Mouse (Mus musculus) myocyte (in vitro differentiated cells): ENCODE results near the gene Arrb1. TPM values are rescaled to one million over a fixed set of nuclear protein-coding genes. Genes with fewer than 3 reads are reported as not detected.

Source experiments
- H3K27me3 ChIP-seq: one replicate; pipeline ENCODE4 v1.6.1; 2011; ENCODE audit not compliant: control insufficient read depth, insufficient read depth, insufficient read length
- H3K36me3 ChIP-seq: one replicate; pipeline ENCODE4 v1.6.1; 2011; ENCODE audit not compliant: control insufficient read depth, insufficient read depth
- H3K4me2 ChIP-seq: one replicate; pipeline ENCODE4 v1.6.1; 2011; ENCODE audit warnings: low read depth, control low read depth
- H3K4me3 ChIP-seq: one replicate; pipeline ENCODE4 v1.5.1; 2011; ENCODE audit warnings: mild to moderate bottlenecking, control low read depth, moderate library complexity
- H3K79me2 ChIP-seq: one replicate; pipeline ENCODE4 v1.6.1; 2011; ENCODE audit not compliant: control insufficient read depth, insufficient read depth
- H3ac ChIP-seq: one replicate; pipeline ENCODE4 v1.6.1; 2011; ENCODE audit not compliant: control insufficient read depth, insufficient read length
- CEBPB ChIP-seq: IDR thresholded peaks from 2 replicates; pipeline ENCODE4 v1.6.1; 2011; ENCODE audit warnings: mild to moderate bottlenecking, moderate library complexity; ENCODE audit not compliant: poor library complexity, insufficient read depth, severe bottlenecking
- E2F4 ChIP-seq: IDR thresholded peaks from one replicate; pipeline ENCODE4 v1.6.1; 2011; ENCODE audit warnings: mild to moderate bottlenecking, control low read depth, moderate library complexity; ENCODE audit not compliant: insufficient read depth
- MAX ChIP-seq: IDR thresholded peaks from one replicate; pipeline ENCODE4 v1.6.1; 2011; ENCODE audit warnings: low read depth, mild to moderate bottlenecking, control low read depth
- MYOD1 ChIP-seq, 3 experiments: IDR thresholded peaks; one replicate each; pipeline ENCODE4 v1.6.1; 2011; ENCODE audit warnings: control low read depth in 2 of 3, low read depth in 2 of 3, mild to moderate bottlenecking in 2 of 3, moderate library complexity in 1 of 3; ENCODE audit not compliant: insufficient read length in 2 of 3, control insufficient read depth in 1 of 3
- MYOG ChIP-seq, 3 experiments: IDR thresholded peaks; one replicate each; pipeline ENCODE4 v1.6.1; 2011; ENCODE audit warnings: control low read depth in 2 of 3, low read depth in 2 of 3, mild to moderate bottlenecking in 2 of 3; ENCODE audit not compliant: insufficient read length in 2 of 3, control insufficient read depth in 1 of 3, insufficient read depth in 1 of 3
- POLR2A ChIP-seq: IDR thresholded peaks from one replicate; pipeline ENCODE4 v1.6.1; 2011; ENCODE audit warnings: low read depth, mild to moderate bottlenecking, control low read depth, moderate library complexity; ENCODE audit not compliant: insufficient read length
- POLR2AphosphoS2 ChIP-seq: IDR thresholded peaks from one replicate; pipeline ENCODE4 v1.6.1; 2011; ENCODE audit warnings: low read depth, control low read depth; ENCODE audit not compliant: insufficient read length
- REST ChIP-seq: IDR thresholded peaks from one replicate; pipeline ENCODE4 v1.6.1; 2011; ENCODE audit warnings: mild to moderate bottlenecking, control low read depth, moderate library complexity; ENCODE audit not compliant: insufficient read depth, insufficient read length
- SRF ChIP-seq: IDR thresholded peaks from one replicate; pipeline ENCODE4 v1.6.1; 2011; ENCODE audit warnings: low read depth; ENCODE audit not compliant: control insufficient read depth, insufficient read length
- TCF12 ChIP-seq: IDR thresholded peaks from one replicate; pipeline ENCODE4 v1.6.1; 2011; ENCODE audit warnings: mild to moderate bottlenecking, control low read depth; ENCODE audit not compliant: poor library complexity, insufficient read depth, severe bottlenecking
- TCF3 ChIP-seq: IDR thresholded peaks from one replicate; pipeline ENCODE4 v1.6.1; 2011; ENCODE audit warnings: low read depth, control low read depth; ENCODE audit not compliant: insufficient read length
- USF1 ChIP-seq: IDR thresholded peaks from one replicate; pipeline ENCODE4 v1.6.1; 2011; ENCODE audit warnings: low read depth, mild to moderate bottlenecking, control low read depth, moderate library complexity
- polyA plus RNA-seq: library from polyadenylated mRNA; unstranded; fragments of >200 nt; fragmentation: generic; extraction: Trizol; gene quantifications from one replicate; pipeline ENCODE4 v1.2.1, GENCODE M21; 2012; ENCODE audit warnings: missing spikeins

Arrb1 gene
- polyA plus RNA-seq, 1 experiment: 5.1 TPM

GRCm38 (mm10) chr7:99537183-99537756 is 2.0 kb downstream of the Arrb1 start:
- TF ChIP-seq MAX (no peak), POLR2AphosphoS2 (no peak), POLR2A (no peak), SRF (no peak), MYOG (IDR thresholded peaks at IDR 0.05; ENCODE audit: control insufficient read depth in 1 of 3, insufficient read depth in 1 of 3, insufficient read length in 2 of 3, low read depth in 2 of 3) (no peak), MYOD1 (IDR thresholded peaks at IDR 0.05; ENCODE audit: control insufficient read depth in 1 of 3, insufficient read length in 2 of 3, low read depth in 2 of 3) (no peak), CEBPB (no peak), USF1 (no peak), TCF3 (no peak), TCF12 (no peak), REST (no peak), E2F4 (no peak)
- Histone ChIP-seq H3K4me2 (peak overlapping the region; percentile 39), H3K27me3 (no peaks in the 10 kb centered on the region), H3K4me3 (no peak overlapping the region), H3K36me3 (no peaks in the 10 kb centered on the region), H3ac (no peak overlapping the region), H3K79me2 (no peaks in the 10 kb centered on the region)

DNA sequence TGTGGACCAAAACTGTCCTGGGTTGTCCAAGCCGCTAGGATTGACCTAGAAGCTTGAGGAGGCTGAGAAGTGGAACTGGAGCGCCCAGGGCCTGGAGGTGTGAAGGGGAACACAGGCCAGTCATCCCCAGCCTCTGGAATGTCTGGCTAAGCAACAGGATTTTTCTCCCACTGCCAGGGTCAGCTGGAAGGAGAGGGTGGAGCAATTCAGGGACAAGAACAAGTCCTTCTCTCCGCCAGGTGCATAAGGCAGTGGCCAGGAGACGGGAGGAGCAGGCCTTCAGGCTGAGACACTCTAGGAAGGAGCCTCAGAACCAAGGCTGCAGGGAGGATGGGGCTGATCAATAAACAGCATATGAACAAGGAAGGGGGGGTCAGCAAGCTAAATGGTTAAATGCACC is 3.2 kb downstream of the Arrb1 start:
- no peak overlapping the region for H3K4me2 ChIP-seq
- TF ChIP-seq USF1 (no peak), TCF3 (no peak), TCF12 (no peak), SRF (no peak), MYOG (IDR thresholded peaks at IDR 0.05; ENCODE audit: control insufficient read depth in 1 of 3, insufficient read depth in 1 of 3, insufficient read length in 2 of 3, low read depth in 2 of 3) (no peak), MYOD1 (IDR thresholded peaks at IDR 0.05; ENCODE audit: control insufficient read depth in 1 of 3, insufficient read length in 2 of 3, low read depth in 2 of 3) (no peak), POLR2A (no peak), REST (no peak), MAX (no peak), E2F4 (no peak), CEBPB (no peak), POLR2AphosphoS2 (no peak)

GRCm38 (mm10) chr7:99539201-99539891 is 4.1 kb downstream of the Arrb1 start:
- no peak overlapping the region for H3K4me3 ChIP-seq
- H3K36me3 ChIP-seq: no peaks in the 10 kb centered on the region
- no peak overlapping the region for H3ac ChIP-seq
- H3K79me2 ChIP-seq: no peaks in the 10 kb centered on the region
- TF ChIP-seq MYOD1 (IDR thresholded peaks at IDR 0.05; ENCODE audit: control insufficient read depth in 1 of 3, insufficient read length in 2 of 3, low read depth in 2 of 3) (no peak), MAX (no peak), MYOG (IDR thresholded peaks at IDR 0.05; ENCODE audit: control insufficient read depth in 1 of 3, insufficient read depth in 1 of 3, insufficient read length in 2 of 3, low read depth in 2 of 3) (peak in 1 of 3 experiments; percentile 26), REST (no peak)
- H3K4me2 ChIP-seq: peak overlapping the region; percentile 70
- H3K27me3 ChIP-seq: no peaks in the 10 kb centered on the region

More for the DNA sequence above, 3.2 kb downstream of the Arrb1 start:
- no peaks in the 10 kb centered on the region for H3K27me3 ChIP-seq
- no peaks in the 10 kb centered on the region for H3K79me2 ChIP-seq
- no peak overlapping the region for H3K4me3 ChIP-seq
- no peaks in the 10 kb centered on the region for H3K36me3 ChIP-seq
- H3ac ChIP-seq: no peak overlapping the region

- Histone ChIP-seq H3ac (no peak overlapping the region), H3K4me2 (peak overlapping the region; percentile 70), H3K79me2 (no peaks in the 10 kb centered on the region), H3K27me3 (no peaks in the 10 kb centered on the region), H3K4me3 (no peak overlapping the region), H3K36me3 (no peaks in the 10 kb centered on the region)
- TF ChIP-seq MYOD1 (IDR thresholded peaks at IDR 0.05; ENCODE audit: control insufficient read depth in 1 of 3, insufficient read length in 2 of 3, low read depth in 2 of 3) (peak in 2 of 3 experiments; percentile 43 to 52), TCF3 (no peak)
These were observed 4.8 kb downstream of the Arrb1 start for GRCm38 (mm10) chr7:99540016-99540415.

DNA sequence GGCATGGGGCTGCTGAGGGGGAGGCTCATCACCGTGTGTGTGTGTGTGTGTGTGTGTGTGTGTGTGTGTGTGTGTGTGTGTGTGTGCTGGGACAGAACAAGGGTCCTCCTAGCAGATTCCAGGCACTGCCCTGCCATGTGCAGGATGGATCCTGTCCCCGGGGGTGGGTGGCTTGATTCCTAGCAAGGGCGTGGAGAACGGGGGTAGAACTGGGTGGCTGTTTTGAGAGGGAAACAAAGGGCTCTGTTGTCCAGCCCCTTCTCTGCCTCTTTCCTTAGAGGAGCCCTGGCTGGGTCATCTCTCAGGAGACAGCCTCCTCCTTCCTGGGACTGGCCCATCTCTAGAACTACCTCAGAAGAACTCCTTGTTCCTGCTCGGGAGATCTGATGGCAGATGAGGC is 5.9 kb downstream of the Arrb1 start:
- Histone ChIP-seq H3K79me2 (no peaks in the 10 kb centered on the region), H3K27me3 (no peaks in the 10 kb centered on the region), H3K4me3 (no peak overlapping the region), H3K36me3 (no peaks in the 10 kb centered on the region), H3ac (no peak overlapping the region), H3K4me2 (no peak overlapping the region)
- TF ChIP-seq TCF3: no peak
- TF ChIP-seq SRF: no peak
- TF ChIP-seq CEBPB: no peak
- no peak for TF ChIP-seq POLR2AphosphoS2
- no peak for TF ChIP-seq USF1
- TF ChIP-seq POLR2A: no peak
- TF ChIP-seq TCF12: no peak
- TF ChIP-seq REST: no peak
- TF ChIP-seq MYOD1 (IDR thresholded peaks at IDR 0.05; ENCODE audit: control insufficient read depth in 1 of 3, insufficient read length in 2 of 3, low read depth in 2 of 3): no peak
- no peak for TF ChIP-seq E2F4
- no peak for TF ChIP-seq MYOG (IDR thresholded peaks at IDR 0.05; ENCODE audit: control insufficient read depth in 1 of 3, insufficient read depth in 1 of 3, insufficient read length in 2 of 3, low read depth in 2 of 3)
